Mouse (Mus musculus) adrenal gland, adult 10 weeks (tissue): ENCODE results near the gene Wfdc17. TPM values are rescaled to one million over a fixed set of nuclear protein-coding genes. Genes with fewer than 3 reads are reported as not detected.

Experiments
- polyA plus RNA-seq: library from polyadenylated mRNA; stranded (reverse); fragments of 350-450 nt; fragmentation: Illumina TruSeq; extraction: RNeasy Lipid Tissue Mini Kit (QIAGEN cat#74804); gene quantifications from one replicate; pipeline ENCODE4 v1.2.3, GENCODE M21; 2014; ENCODE audit warnings: low read depth, low replicate concordance

Gene Wfdc17
- polyA plus RNA-seq = 8.0 TPM

GRCm38 (mm10) chr11:83703705-83704104 lies at the start of gene Wfdc17:
Gene Wfdc17 (plus strand): TSS chr11:83703991.

GRCm38 (mm10) chr11:83662204-83662603 lies 41.6 kb upstream of the Wfdc17 start, which contains the start of gene Ccl4:
Gene Ccl4 (plus strand): TSS chr11:83662584.

DNA sequence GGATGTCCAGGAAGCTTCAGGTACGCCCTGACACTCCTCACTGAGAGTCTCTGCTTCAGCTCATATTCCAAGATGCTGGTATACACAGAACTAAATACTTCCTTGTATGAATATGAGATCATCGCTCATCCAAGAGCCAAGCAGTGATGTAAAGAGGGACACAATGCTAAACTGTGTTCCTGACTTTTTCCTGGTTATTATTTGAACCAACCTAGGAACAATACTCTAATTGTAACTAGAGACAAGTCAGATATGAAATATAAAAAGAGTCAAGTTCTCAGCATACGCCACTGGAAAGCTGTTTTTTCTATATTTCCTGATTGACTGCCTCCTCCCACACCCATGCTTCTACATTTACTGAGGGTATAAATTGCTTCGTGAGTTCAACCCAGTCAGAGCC lies 4.9 kb downstream of the Wfdc17 start, which contains the start of gene Wfdc18:
Gene Wfdc18 (plus strand): TSS at position 301 of the 400 bp plus-strand sequence.

GRCm38 (mm10) chr11:83746681-83747080 lies 42.9 kb downstream of the Wfdc17 start, which contains the start of gene Wfdc21:
Gene Wfdc21 (plus strand): TSS chr11:83746940.

GRCm38 (mm10) chr11:83753581-83754181 lies 49.9 kb downstream of the Wfdc17 start, which contains the start of gene Heatr6:
Gene Heatr6 (plus strand): TSS chr11:83753696.

Other genes starting within 250 kb of the Wfdc17 start
- gene Mmp28, start 240.9 kb upstream of the Wfdc17 start, polyA plus RNA-seq = 2.9 TPM
- 193 TPM for gene Taf15, start 230.9 kb upstream of the Wfdc17 start, polyA plus RNA-seq
- not detected for gene Heatr9, start 181.8 kb upstream of the Wfdc17 start, polyA plus RNA-seq
- gene Ccl5, start 173.5 kb upstream of the Wfdc17 start, polyA plus RNA-seq = not detected
- gene Ccl9, start 125.4 kb upstream of the Wfdc17 start, polyA plus RNA-seq = 10.3 TPM
- gene Ccl6, start 110.9 kb upstream of the Wfdc17 start, polyA plus RNA-seq = 28.9 TPM
- not detected for gene Rpl9-ps1, start 58.4 kb upstream of the Wfdc17 start, polyA plus RNA-seq
- 1.5 TPM for gene Ccl3, start 54.6 kb upstream of the Wfdc17 start, polyA plus RNA-seq
- not detected for gene Ccl4, start 41.4 kb upstream of the Wfdc17 start, polyA plus RNA-seq
- gene Wfdc18, start 5.0 kb downstream of the Wfdc17 start, polyA plus RNA-seq = not detected
- gene Wfdc21, start 42.9 kb downstream of the Wfdc17 start, polyA plus RNA-seq = not detected
- 4.7 TPM for gene Heatr6, start 49.7 kb downstream of the Wfdc17 start, polyA plus RNA-seq
- gene Hnf1b, start 146.1 kb downstream of the Wfdc17 start, polyA plus RNA-seq = not detected
- gene Ddx52, start 238.1 kb downstream of the Wfdc17 start, polyA plus RNA-seq = 71.7 TPM